Mouse (Mus musculus): ENCODE data around the gene Prkg1.

The Prkg1 gene

GRCm38 (mm10) chr19:31132614-31133013, 632.2 kb downstream of the Prkg1 start:
- DNase-seq: no peak

GRCm38 (mm10) chr19:31124628-31125027, 640.2 kb downstream of the Prkg1 start:
- DNase-seq: no peak

GRCm38 (mm10) chr19:31114690-31115089, 650.1 kb downstream of the Prkg1 start:
- DNase-seq: no peak

- no peak for DNase-seq
Measured at GRCm38 (mm10) chr19:31106835-31107554, 657.8 kb downstream of the Prkg1 start.

- no peak for DNase-seq
Measured at GRCm38 (mm10) chr19:31106036-31106435, 658.8 kb downstream of the Prkg1 start.

GRCm38 (mm10) chr19:31104764-31105163, 660.1 kb downstream of the Prkg1 start:
- DNase-seq: no peak

- no peak for DNase-seq
Measured at GRCm38 (mm10) chr19:31099369-31099768, 665.5 kb downstream of the Prkg1 start.

GRCm38 (mm10) chr19:31097857-31098256, 667.0 kb downstream of the Prkg1 start:
- DNase-seq: no peak

- DNase-seq: peak; percentile 3
Measured at GRCm38 (mm10) chr19:31083761-31084160, 681.1 kb downstream of the Prkg1 start.

- peak; percentile 99 for DNase-seq
Measured at GRCm38 (mm10) chr19:31082662-31083429, 682.0 kb downstream of the Prkg1 start, which contains the start of gene Cstf2t. Gene Cstf2t, plus strand, starts transcription at chr19:31082837.

- DNase-seq: no peak
Measured at GRCm38 (mm10) chr19:31082226-31082625, 682.6 kb downstream of the Prkg1 start.

GRCm38 (mm10) chr19:31078241-31078640, 686.6 kb downstream of the Prkg1 start:
- no peak for DNase-seq

GRCm38 (mm10) chr19:31076106-31076505, 688.7 kb downstream of the Prkg1 start:
- no peak for DNase-seq

GRCm38 (mm10) chr19:31074717-31075063, 690.1 kb downstream of the Prkg1 start:
- no peak for DNase-seq

- DNase-seq: no peak
Measured at GRCm38 (mm10) chr19:31073959-31074716, 690.7 kb downstream of the Prkg1 start.

- no peak for DNase-seq
Measured at GRCm38 (mm10) chr19:31065206-31065781, 699.5 kb downstream of the Prkg1 start.

GRCm38 (mm10) chr19:31064740-31065139, 700.1 kb downstream of the Prkg1 start:
- DNase-seq: no peak

GRCm38 (mm10) chr19:31046601-31047000, 718.2 kb downstream of the Prkg1 start:
- peak; percentile 14 for DNase-seq

- DNase-seq: no peak
Measured at GRCm38 (mm10) chr19:31040948-31041847, 723.6 kb downstream of the Prkg1 start.

- DNase-seq: no peak
Measured at GRCm38 (mm10) chr19:31038951-31039350, 725.9 kb downstream of the Prkg1 start.

- DNase-seq: no peak
Measured at GRCm38 (mm10) chr19:31031596-31031995, 733.2 kb downstream of the Prkg1 start.

GRCm38 (mm10) chr19:31026797-31027196, 738.0 kb downstream of the Prkg1 start:
- DNase-seq: no peak

Data from thymus, postnatal 25 days (tissue).